Mouse (Mus musculus): ENCODE results near the gene Vps52.
"Not testable (repeated sequence)": the region's sequence is repeated elsewhere in the genome, so short reads cannot be mapped to it uniquely, and the experiment has no call there.

The Vps52 gene

DNA sequence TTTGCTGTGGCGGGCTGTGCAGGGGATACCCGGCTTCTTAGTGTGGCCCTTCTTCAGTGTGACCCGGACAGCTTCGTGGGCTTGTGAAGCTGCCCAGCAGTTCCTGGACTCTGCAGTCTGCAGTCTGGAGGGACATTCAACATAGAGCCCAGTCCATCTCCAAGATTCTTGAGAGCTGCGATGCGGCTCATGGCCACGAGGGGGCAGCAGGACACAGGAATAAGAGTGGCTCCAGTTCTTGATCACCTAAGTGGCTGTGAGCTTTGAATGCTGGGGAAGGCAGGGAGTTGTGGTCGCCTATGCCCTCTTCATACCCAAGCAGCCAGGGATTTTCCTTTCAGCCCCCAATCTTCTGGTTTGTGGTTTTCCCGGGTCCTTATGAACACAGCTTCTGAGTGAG is 12.9 kb downstream of the Vps52 start:
- peak; percentile 73 for DNase-seq (ENCODE audit: low read depth)

- no peak for DNase-seq (ENCODE audit: low read depth)
These were observed 13.3 kb downstream of the Vps52 start for GRCm38 (mm10) chr17:33968927-33969326.

DNA sequence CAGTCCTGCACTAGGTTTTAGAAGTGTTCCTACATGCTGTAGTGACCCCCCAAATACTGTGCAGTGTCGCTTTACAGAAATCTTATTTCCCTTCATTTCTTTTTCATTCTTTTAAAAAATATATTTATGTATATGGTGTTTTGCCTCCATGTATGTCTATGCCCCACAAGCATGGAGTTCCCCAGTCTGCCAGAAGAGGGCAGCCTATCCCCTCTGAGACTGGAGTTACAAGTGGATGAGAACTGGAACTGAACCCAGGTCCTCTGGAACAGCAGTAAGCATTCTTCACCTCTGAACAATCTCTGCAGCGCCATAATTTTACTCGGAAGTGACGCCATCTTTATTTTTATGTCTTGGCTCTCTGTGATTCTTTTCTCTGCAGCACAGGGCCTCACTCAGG is 13.8 kb downstream of the Vps52 start:
- DNase-seq (ENCODE audit: low read depth), result no peak

DNA sequence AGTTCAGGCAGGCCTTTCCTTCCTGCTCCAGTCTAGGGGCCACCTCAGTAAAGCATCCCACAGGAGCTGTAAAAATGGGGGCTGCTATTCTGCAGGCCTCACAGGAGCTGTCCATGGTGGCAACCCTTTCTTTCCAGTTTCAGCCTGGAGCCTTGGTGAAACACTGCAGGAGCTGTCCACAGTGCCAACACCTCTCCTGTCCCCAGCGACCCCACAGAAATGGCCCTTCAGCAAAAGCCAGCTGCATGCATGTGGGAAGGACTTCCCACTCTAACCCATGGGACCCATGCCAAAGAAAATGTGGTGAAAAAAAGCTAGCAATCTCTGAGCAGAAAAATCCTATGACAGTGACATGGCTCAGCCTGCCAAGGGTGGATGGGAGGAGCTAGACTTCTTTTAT is 17.1 kb downstream of the Vps52 start:
- no peak for DNase-seq (ENCODE audit: low read depth)

DNA sequence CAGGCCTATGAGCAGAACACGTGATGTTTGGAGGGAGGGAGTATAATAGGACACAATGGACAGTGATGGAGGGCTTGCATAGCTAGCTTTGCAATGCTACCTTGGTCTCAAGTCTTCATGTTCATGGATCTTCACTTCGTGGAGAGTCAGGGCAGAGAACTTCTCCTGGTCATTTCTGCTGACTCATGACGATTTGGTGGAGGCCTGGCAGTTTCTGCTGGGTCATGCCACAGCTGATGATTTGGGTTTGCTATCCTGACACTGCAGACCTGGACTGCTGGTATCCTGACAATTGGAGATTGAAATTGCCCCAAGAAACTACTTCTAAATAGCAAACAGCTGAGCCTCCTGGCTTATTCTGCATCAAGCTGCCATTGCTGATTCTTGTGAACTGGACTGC is 18.0 kb downstream of the Vps52 start:
- DNase-seq (ENCODE audit: low read depth), result no peak

GRCm38 (mm10) chr17:33977861-33978557 is 22.4 kb downstream of the Vps52 start:
- no peak for DNase-seq (ENCODE audit: low read depth)

GRCm38 (mm10) chr17:33978631-33979031 is 23.0 kb downstream of the Vps52 start:
- DNase-seq (ENCODE audit: low read depth), result peak; percentile 70

GRCm38 (mm10) chr17:33979512-33980050 is 24.0 kb downstream of the Vps52 start:
- DNase-seq (ENCODE audit: low read depth), result no peak

GRCm38 (mm10) chr17:33980181-33981035 is 24.8 kb downstream of the Vps52 start:
- DNase-seq (ENCODE audit: low read depth), result no peak

GRCm38 (mm10) chr17:33981192-33981909 is 25.7 kb downstream of the Vps52 start:
- DNase-seq (ENCODE audit: low read depth), result not testable (repeated sequence)

- DNase-seq (ENCODE audit: low read depth), result not testable (repeated sequence)
These were observed 26.5 kb downstream of the Vps52 start for GRCm38 (mm10) chr17:33982136-33982535.

DNA sequence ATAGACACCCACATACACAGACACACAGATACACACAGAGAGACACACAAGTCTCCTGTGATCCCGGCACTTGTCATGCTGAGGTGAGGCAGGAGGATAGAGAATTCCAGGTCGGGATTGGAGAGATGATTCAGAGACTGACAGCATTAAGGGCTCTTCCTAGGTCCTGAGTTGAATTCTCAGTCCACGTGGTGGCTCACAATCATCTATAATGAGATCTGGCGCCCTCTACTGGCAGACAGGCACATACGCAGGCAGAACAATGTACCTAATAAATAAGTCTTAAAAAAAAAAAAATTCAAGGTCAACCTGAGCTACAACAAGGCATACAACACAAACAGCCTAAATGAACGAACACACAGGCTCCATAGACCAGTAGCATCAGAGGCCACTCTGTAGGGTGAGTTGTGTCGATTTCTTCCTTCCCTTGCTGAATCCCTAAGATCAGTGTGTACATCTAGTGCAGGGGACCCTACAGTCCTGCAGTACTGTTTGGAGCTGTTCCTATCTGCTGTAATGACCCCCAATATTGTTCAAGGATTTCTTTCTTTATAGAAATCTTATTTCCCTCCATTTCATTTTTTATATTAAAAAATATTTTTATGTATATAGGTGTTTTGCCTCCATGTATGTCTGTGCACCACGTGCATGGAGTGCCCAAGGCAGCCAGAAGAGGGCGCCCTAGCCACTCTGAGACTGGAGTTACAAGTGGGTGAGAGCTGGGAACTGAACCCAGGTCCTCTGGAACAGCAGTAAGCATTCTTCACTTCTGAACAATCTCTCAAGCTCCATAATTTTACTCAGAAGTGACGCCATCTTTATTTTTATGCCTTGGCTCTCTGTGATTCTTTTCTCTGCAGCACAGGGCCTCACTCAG is 36.4 kb downstream of the Vps52 start:
- DNase-seq (ENCODE audit: low read depth), result peak; percentile 69

- DNase-seq (ENCODE audit: low read depth), result no peak
These were observed 39.3 kb downstream of the Vps52 start for GRCm38 (mm10) chr17:33994959-33995358.

DNA sequence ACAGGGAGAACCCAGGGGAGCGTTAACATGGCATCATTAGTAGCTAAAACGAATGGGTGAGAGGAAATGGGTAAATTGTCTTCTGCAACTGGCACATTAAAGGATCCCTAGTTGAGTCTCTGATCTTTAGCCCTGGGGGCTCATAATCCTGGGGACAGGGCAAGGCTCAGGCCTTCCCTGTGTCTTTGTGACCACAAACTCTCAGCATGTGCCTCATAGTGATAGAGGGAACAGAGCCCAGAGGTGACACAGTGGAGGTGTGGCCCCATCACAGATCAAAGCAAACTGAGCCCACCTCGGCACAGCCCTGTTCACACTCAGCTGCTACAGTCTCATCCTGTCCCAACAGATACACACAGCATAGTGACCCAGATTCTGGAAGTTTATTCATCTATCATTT is 40.0 kb downstream of the Vps52 start:
- DNase-seq (ENCODE audit: low read depth), result no peak

DNA sequence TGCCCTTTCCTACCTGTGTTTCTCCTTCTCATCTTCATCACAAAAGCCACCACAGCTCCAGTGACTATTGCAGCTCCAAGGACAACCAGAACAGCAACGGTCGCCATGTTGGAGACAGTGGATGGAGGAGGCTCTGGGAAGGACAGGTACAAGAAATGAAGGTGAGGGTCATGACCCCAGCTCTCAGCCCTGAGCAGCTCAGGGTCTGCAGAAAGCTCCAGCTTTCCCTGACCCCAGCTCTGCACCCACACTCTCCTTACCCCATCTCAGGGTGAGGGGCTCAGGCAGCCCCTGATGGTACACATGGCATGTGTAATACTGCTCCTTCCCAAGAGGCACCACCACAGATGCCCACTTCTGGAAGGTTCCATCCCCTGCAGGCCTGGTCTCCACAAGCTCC is 41.4 kb downstream of the Vps52 start:
- not testable (repeated sequence) for DNase-seq (ENCODE audit: low read depth)

DNA sequence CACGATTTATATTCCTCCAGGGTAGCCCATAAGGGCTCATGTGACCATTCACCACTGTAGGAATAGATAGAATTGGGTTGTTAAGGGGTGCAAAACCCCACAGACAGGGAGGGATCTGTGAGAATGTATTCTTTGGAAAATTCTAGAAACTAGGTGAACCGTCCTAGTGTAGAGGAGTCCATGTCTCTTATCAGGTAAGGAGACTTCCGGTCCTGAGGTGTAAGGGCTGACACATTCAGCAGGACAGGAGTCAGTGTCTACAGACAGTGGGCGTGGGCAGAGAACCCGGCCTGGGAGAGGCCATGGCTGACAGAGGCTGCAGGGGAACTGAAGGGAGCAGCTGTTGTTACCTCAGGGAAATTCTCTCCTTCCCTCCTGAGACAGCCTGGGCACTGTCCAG is 43.1 kb downstream of the Vps52 start:
- not testable (repeated sequence) for DNase-seq (ENCODE audit: low read depth)

DNA sequence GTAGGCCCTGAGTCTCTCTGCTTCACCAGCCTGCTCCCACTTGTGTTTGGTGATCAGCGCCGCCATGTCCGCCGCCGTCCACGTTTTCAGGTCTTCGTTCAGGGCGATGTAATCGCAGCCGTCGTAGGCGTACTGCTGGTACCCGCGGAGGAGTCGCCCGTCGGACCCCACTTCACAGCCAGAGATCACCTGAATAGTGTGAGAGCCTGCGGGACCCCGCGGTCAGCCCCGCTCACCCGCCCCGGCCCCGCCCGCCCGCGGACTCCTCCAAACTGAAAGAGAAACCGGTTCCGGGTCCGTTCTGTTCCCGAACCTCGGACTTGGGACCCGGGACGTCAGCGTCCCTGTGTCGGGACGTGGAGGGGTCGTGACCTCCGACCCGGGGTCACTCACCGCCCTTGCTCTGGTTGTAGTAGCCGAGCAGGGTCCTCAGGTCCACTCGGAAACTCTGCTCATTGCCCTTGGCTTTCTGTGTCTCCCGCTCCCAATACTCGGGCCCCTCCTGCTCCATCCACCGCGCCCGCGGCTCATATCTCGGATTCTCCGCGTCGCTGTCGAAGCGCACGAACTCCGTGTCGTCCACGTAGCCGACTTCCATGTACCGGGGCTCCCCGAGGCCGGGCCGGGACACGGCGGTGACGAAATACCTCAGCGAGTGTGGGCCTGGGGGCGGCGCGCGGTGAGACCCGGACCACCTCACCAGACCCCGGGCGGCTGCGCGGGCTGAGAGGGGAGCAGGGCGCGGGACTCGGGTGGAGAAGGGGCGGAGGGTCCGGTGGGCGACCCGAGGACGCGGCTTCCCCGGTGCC is 43.9 kb downstream of the Vps52 start:
- no peak for DNase-seq (ENCODE audit: low read depth)

DNA sequence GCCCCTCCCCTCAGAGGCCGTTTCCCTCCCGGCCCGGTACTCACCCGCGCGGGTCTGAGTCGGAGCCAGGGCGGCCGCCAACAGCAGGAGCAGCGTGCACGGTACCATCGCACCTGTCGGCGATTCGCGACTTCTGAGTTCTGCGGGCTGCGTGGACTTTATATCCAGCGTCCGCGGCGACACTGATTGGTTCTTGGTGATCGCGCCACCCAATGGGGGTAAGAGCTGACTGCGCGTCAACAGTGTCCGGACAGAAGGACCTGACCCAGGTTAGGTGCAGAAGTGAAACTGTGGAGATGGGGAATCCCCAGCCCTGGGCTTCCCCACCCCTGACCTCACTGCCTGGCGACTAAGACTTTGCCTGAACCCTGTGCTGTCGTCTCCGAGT is 44.5 kb downstream of the Vps52 start, which contains the start of gene H2-K1:
H2-K1 (minus strand) TSS at position 198 of the 388 bp plus-strand sequence.
- DNase-seq (ENCODE audit: low read depth), result peak; percentile 92

DNA sequence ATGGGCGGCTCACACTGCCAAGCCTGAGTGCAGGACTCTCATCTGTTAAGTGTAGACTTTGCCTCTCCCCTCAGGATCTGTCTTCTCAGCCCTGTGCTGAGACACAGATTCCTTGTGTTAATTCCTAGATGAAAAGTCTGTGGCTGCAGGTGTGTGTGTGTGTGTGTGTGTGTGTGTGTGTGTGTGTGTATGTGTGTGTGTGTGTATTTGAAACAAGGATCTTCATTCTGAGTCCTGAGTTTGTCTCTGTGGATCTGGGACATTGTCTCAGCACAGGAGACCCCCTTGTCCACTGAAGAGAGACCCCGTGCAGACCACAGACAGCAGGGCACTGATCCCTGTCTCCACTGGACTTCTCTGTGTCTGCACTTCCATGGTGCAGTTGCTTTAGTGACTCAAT is 45.2 kb downstream of the Vps52 start:
- not testable (repeated sequence) for DNase-seq (ENCODE audit: low read depth)

DNA sequence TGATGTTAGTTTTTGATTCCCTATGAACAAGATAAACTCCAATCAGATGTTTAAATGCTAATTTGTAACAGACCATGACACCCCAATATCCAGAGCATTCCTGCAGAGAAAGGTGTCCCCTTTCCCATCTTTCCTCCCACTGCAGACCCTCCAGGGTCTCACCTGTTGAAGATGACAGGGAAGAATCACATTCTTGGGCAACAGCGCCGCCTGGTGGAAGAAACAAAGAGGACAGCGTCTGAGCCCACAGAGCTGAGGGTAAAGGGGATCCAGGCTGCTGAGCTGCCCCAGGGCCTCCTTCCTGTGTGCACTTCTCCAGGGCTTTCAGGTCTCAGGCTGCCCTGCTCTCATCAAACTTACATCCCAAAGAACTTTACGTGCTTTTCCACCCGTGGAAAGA is 47.8 kb downstream of the Vps52 start:
- no peak for DNase-seq (ENCODE audit: low read depth)
